Mouse (Mus musculus): ENCODE data around the gene B430305J03Rik.
A peak's percentile ranks its signal among the peaks of the same experiment; 100 is the strongest.

Gene B430305J03Rik

GRCm38 (mm10) chr3:61365779-61366373 is at the start of gene B430305J03Rik:
B430305J03Rik (minus strand) TSS chr3:61365951.
- DNase-seq (ENCODE audit: low spot score): no peak

DNA sequence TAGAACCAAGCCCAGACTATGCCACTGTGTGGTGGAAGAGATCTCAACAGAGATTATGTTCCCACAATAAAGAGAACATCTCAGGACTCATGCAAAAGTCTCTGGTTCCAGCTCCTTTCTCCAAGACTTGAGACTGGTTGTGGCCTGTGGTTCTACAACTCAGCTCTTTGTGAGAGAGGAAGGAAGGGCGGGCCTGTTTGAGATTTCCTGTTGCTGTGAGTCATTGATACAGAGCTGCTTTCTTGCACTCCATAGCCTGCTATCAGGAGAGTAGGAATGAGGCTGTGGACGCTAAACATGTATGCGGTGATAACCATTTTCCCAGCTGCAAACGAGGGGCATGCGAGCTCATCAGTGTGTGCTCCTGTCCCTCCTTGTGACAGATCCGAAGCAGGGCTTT is 43.9 kb upstream of the B430305J03Rik start:
- no peak for DNase-seq (ENCODE audit: low spot score)

DNA sequence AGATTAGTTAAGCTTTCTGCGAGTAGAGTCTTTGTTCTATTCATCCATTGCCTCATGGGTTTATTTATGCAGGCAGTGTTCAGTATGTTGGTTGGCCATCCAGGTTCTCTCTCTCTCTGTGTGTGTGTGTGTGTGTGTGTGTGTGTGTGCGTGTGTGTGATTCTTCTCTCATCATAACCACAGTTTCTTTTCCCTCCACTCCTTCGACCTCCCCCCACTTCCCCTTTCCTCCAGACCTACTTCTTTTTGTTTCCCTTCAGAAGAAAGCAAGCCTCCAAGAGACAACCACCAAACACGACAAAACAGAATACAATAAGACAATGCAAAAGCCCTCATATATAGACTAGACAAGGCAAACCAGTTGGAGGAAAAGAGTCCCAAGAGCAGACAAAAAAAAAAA is 41.2 kb upstream of the B430305J03Rik start:
- DNase-seq (ENCODE audit: low spot score): no peak

DNA sequence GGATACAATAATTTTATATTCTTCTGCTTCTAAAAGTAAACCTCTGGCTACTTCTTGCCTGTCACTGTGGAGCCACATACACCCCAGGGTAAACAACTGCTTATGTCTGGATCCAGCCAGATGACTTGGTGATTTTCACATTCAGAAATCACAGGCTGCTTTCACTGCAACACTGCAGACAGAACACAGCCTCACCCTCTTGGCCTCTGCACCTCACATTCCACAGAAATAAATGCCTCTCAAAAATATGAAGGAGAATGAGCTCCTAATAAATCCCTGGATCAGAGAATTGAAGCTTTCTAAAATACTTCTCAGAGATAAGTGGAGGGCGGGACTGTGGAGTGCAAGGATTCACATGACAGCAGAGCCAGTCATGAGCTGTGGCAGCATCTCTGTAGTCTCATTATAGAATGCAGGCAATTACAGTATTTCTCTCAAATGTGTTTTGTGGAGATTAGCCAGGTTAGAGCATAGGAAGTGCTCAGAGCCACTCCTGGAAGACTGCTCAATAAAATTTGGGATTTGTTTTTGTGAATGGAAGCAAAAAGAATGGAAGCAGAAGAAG is 35.2 kb upstream of the B430305J03Rik start:
- no peak for DNase-seq (ENCODE audit: low spot score)

DNA sequence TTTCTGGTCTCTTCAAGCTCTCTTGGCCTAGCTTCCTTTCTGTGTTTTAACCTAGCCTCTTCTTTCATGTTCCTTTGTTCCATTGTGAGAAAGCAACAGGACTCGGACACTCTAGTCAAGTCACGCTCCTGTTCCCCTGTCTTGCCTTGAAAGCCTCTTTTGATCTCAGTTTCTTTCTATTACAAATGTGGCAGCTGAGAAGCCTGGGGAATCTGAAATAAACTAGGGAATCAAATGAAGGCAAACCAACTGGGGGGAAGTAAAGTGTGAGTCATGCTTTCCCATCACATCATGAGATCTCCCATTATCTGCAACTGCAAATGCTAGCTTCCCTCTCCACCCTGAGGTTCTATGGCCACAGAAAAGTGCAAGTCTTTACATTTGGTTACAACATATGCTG is 31.0 kb upstream of the B430305J03Rik start:
- no peak for DNase-seq (ENCODE audit: low spot score)

GRCm38 (mm10) chr3:61395382-61395781 is 29.6 kb upstream of the B430305J03Rik start:
- no peak for DNase-seq (ENCODE audit: low spot score)

DNA sequence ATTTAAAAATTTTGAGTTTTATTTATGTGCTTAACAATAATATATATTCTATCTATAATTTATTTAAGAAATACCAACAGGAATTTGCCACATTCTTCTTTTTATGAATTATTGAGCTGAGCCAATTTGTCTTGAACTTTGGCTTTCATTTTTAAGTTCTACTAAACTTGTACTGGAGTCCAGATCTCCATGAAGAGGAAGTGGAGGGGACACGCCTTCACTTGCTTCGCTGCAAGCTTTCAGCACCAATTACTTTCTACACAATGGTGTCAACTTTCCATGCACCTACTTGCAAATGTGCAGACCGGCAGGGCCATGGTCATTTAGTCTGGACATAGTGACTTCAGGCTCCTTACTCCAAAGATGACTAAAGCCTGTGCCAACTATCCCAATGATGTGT is 27.8 kb upstream of the B430305J03Rik start:
- no peak for DNase-seq (ENCODE audit: low spot score)

DNA sequence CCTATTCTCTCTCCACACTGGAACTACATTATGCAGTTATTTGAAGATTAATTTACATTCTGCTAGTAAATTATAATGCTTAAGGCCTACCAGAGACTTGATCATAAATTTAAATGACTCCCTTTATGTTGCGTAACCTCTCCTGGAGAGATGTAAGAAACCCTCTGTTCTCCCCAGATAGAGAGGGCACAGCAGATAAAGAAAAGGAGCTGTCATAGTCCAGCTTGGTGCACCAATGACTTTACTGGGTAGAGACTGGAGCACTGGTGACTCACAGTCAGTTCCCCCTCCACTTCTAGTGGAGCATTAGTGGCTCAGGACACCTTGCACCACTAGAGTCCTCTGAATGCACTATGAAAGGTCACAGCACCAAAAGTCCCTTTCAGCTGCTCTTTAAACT is 27.1 kb upstream of the B430305J03Rik start:
- DNase-seq (ENCODE audit: low spot score): no peak

- no peak for DNase-seq (ENCODE audit: low spot score)
Measured at GRCm38 (mm10) chr3:61391564-61391963, 25.8 kb upstream of the B430305J03Rik start.

DNA sequence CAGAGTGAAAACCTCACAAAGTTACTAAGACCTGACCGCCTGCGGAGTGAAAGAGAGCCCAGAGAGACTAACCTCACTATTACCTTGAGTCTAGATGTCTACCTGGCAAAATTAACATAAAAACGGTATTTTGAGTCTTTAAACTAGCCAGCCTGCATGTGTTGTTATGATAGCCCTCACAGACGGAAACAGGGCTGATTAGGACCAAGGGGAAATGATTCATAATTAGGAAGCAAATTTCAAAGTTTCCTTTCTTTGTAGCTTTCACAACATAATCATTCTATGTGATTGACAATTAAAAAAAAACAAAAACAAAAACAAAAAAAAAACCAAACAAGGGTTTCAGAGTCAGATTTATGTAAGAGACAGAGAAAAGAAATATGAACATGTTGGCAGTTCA is 20.6 kb upstream of the B430305J03Rik start:
- DNase-seq (ENCODE audit: low spot score): no peak

- no peak for DNase-seq (ENCODE audit: low spot score)
Measured at GRCm38 (mm10) chr3:61376001-61376400, 10.2 kb upstream of the B430305J03Rik start.

GRCm38 (mm10) chr3:61368446-61368845 is 2.7 kb upstream of the B430305J03Rik start:
- no peak for DNase-seq (ENCODE audit: low spot score)

GRCm38 (mm10) chr3:61364978-61365778 is 573 bp downstream of the B430305J03Rik start:
- peak; percentile 66 for DNase-seq (ENCODE audit: low spot score)

DNA sequence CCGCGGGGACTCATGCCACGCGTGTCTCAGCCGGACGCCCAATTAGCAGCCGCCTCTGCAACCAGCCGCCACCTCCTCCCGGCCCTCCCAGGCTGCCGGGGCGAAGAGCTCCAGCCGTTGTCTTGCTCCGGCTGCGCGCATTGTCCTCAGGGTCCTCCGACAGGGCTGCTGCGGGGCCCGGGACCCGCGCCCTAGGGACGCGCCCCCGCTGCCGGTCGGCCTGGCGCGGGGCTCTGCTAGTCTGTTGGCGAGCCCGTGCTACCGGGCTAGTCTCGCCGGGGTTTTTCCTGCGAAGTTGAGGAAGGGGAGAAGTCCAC is 1.1 kb downstream of the B430305J03Rik start:
- DNase-seq (ENCODE audit: low spot score): no peak

DNA sequence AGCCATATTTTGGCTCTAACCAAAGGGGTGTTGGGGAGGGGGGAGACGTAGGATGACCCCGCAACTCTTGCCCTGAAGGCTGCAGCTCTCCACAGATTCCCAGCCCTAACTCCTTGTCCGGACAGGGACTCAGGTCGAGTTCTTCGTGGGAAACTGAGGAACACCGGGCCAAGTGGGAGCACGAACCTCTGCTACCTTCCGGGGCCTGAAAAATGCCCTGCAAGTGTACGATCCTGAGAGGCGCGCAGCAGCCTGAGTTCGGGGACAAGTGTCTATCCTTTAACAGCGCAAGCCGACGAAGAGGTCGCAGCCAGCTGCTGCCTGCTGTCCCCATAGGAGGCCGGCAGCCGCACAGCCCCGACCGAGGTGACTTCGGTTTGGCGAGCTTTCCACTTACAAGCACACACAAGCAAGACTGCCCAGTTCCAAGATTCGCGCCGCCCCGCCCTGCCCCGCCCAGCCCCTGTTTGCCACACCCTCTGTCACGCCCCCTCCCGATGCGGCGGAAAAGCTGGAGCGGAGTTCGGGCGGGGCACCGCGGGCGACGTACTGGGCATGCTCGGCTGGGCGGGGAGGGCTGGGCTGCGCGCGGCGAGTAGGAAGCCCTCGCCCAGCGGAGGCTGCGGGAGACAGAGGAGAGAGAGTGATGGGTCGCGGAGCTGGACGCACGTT is 1.6 kb downstream of the B430305J03Rik start:
- DNase-seq (ENCODE audit: low spot score): peak; percentile 97

GRCm38 (mm10) chr3:61363161-61363988 is 2.4 kb downstream of the B430305J03Rik start:
- DNase-seq (ENCODE audit: low spot score): peak; percentile 92

GRCm38 (mm10) chr3:61362821-61363160 is 3.0 kb downstream of the B430305J03Rik start:
- no peak for DNase-seq (ENCODE audit: low spot score)

DNA sequence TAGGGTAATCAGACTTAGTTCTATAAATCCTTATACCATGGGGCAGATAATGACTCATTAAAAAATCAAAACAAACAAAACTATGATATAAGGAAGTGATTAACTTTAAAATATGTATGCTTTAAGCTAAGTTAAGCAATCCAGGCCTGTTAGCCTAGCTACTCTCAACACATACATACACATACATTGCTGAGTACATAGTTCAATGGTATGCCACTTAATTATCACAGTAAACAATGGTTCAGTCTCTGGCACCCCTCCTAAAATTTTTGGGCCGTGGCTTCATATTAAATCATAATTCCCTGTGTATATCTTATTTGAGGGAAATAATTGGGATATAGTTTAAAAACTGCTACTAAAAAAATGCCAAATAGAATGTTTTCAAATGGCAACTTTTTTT is 4.4 kb downstream of the B430305J03Rik start, which contains the start of gene Rap2b:
Gene Rap2b (plus strand): TSS at position 301 of the 400 bp plus-strand sequence.
- DNase-seq (ENCODE audit: low spot score): no peak

DNA sequence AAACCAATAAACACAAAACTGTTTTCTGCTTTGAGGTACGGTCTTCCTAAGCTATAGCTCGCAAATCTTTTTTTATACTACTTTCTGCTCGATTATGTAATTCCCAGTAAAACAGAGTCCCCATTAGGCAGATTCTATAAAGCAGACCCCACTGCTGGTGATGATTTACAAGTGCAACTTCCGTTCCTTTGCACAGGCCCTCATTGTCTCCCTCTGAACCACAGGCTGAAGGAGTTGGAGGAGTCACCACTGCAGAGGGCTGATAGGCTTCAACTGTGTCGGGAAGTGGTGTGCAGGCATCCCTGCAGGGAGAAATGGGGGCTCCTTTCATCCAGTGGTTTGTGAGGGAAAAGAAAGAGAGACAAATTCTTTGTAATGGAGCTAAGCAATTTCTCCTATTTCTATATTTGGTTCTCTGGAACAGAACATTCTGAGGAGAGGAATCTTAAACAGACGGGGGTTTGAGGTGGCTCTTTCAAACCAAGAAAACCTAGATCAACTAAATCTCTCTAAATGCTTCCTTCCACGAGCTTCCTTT is 6.9 kb downstream of the B430305J03Rik start:
- DNase-seq (ENCODE audit: low spot score): no peak

DNA sequence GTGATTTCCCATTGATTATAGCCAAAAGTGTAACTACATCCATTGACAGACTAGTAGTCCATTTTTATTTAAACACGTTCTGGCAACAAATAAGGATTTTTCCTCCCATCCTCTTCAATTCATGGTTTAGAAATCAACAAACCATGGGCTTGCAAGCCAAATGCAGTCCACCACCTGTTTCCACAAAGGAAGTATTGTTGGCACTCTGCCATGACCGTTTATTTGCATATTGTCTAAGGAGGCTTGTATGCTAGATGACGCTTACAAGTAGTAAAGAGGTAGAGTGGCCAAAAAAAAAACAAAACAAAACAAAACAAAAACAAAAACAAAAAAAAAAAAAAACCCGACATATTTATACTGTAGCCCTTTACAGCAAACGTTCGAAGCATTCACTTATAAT is 7.6 kb downstream of the B430305J03Rik start:
- DNase-seq (ENCODE audit: low spot score): no peak

DNA sequence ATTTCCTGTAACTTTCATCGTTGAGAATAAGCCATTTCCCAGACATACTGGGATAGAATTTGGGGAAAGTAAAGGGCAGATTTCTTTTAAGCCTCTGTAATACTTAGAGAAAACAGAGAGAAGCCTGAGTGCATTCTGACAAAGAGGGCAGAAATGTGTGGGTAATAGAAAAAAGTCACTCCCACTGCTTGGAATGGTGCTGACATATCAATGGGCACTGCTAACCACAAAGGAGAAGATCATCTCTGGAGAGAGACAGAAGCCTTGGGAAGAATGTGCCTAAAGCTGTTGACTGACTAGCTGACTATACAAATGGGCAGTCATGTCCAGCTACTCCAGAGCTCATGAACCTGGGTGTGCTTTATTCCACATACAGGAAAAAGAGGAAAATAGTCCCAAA is 10.3 kb downstream of the B430305J03Rik start:
- DNase-seq (ENCODE audit: low spot score): no peak

DNA sequence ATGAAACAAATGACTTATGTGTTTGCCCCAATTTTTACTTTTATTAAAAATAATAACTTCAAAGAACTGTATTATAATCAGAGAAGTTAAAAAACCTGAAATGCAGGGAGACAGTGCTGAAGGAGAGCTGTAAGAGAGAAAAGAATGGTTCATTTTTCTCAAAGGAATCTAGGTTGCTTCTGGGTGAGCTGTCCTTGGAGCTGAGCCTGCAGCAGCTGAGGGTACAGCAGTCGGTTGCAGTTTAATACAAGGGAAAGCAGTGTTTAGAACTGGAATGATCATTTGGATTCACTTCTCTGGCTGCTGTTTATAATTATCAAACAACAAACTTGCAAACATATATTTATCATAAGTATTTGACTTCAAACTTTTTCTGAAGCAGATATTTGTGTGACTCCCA is 16.3 kb downstream of the B430305J03Rik start:
- no peak for DNase-seq (ENCODE audit: low spot score)

Data from testis, postnatal 10 days (tissue).